Mouse (Mus musculus): ENCODE results near the gene Tysnd1.

Gene Tysnd1

GRCm38 (mm10) chr10:61694870-61695670 lies at the start of gene Tysnd1:
TSS of gene Tysnd1 (plus strand) at chr10:61695514.
- peak; percentile 91 for DNase-seq

- DNase-seq, result no peak
These were observed 48.8 kb upstream of the Tysnd1 start for GRCm38 (mm10) chr10:61646557-61646956.

DNA sequence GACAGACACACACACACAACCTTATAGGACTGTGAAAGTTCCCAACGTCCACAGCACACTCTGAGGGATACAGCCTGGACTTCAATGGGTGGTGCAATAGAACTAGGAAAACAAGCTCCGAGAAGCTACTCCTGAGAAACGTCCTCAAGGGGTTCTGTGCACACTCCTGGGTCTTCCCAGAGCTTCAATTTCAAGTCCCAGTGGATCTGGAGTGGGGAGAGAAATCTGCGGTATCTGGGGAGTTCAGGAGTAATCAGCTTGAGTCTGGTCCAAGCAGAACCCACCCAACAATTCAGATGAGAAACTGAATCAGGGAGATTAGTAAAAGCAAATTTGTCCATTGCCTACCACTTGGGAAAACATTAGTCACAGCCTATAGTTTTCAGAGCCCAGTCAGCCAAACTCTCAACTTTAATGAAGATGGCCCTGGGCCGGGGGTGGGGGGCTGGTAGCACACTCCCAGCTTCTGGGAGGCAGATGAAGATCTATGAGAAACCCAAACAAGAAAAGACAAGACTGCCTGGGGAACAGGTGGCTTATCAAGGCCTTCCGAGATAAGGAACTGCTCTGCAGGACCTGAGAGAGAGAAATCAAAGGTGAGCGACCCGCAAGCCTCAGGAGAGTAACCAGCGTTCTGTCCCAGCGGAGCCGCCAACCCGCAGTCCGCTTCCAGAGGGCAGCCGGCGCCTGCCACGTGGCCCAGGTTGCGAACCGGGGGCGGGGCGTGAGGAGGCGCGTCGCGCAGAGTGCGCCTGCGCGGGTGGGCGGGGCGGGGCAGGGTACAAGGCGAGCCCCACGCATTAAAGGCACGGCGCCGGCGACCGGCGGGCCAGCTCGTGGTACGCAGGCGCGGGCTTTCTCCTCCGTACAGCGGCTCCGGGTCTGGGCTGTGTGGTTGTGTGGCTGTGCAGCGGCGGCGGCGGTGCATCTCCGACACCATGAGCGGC lies 47.3 kb upstream of the Tysnd1 start, which contains the start of gene Ppa1:
TSS of gene Ppa1 (plus strand) at position 763 of the 947 bp plus-strand sequence.
- peak; percentile 80 for DNase-seq

DNA sequence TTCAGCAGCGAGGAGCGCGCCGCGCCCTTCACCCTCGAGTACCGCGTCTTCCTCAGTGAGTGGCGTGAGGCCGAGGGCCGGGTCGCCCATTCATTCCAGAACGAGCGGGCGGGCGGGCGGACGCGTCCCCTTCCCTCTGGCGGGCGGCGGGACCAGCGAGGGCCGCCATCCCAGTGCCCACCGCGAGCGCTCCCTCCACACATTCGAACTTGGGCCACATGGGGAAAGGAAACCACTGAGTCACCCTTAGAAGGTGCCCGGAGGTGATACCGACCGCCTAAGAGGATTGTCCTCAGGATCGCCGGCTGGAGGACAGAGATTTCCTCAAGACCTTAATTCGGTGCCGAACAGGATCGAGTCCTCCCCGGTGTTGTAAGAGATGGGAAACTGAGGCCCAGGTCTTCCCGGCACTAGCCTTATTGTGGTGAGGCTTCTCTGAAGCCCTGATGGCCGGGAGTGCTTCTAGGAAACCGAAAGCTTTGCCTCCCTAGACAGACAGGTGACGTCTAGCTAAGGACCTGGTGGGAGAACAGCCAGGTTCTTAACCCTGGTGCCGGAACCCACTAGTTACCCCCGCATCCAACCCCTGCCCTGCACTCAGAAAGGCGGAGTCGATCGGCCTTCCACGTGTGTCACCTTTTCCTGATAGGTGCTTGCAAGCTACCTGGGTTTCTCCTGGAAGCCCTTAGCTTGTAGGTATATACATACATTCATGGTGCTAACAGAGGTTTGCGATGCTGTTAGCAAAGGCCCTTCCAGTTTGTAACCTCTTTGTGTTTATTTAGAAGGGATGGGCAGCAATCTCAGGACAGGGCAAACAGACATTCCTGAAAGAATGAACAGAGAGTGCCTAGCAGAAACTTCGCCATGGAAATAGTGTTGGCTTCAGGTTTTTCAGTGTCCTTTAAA lies 46.3 kb upstream of the Tysnd1 start:
- peak; percentile 12 for DNase-seq

DNA sequence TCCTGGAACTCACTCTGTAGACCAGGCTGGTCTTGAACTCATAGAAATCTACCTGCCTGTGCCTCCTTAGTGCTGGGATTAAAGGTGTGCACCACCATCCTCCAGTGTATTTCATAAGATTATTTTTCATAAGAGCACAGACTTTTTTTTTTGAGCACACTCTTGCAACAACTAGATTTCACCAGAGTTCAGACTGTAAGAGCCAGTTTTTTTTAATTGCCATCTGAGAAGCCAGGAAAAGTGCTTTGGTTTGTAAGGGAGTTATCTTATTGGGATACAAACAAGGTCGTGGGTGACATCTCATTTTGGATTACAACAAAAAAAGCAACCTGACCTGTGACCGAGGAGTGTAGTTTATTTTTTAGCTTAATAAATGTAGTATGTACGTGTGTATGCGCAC lies 41.2 kb upstream of the Tysnd1 start:
- no peak for DNase-seq

DNA sequence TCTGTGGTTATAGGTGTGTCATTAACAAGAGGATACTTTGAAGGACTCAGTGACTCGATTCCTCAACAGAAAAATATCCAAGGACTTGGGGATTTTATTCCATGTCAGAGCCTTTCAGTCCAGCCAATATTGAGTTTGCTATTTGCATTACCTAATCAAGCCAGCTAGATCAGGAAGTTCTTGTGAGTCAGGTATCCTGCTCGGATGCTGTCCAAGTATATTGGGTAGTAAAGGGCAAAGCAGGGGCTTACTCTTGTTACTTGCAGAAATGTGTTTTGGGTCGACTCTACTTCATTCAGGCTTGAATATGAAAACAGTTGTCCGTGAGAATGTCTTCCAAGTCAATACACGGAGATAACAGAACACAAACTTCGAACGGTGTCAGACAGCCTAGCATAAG lies 40.6 kb upstream of the Tysnd1 start:
- no peak for DNase-seq

DNA sequence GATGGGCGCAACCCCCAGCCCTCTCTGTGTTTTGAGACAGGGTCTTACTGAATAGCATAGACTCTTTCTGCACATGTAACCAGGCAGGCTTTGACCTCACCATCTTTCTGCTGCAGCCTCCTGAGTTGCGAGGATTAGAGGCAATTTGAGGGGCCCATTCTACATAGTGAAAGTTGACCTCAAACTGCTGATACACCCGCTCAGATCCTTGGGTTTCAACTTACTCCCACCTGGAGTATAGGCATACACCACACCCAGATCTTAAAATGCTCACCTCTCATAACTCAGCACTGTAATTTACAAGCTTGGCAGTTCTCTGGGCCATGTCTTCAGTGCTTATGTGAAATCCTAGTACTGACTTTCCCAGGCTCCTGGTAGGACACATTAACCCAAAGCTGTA lies 40.1 kb upstream of the Tysnd1 start:
- DNase-seq, result no peak

DNA sequence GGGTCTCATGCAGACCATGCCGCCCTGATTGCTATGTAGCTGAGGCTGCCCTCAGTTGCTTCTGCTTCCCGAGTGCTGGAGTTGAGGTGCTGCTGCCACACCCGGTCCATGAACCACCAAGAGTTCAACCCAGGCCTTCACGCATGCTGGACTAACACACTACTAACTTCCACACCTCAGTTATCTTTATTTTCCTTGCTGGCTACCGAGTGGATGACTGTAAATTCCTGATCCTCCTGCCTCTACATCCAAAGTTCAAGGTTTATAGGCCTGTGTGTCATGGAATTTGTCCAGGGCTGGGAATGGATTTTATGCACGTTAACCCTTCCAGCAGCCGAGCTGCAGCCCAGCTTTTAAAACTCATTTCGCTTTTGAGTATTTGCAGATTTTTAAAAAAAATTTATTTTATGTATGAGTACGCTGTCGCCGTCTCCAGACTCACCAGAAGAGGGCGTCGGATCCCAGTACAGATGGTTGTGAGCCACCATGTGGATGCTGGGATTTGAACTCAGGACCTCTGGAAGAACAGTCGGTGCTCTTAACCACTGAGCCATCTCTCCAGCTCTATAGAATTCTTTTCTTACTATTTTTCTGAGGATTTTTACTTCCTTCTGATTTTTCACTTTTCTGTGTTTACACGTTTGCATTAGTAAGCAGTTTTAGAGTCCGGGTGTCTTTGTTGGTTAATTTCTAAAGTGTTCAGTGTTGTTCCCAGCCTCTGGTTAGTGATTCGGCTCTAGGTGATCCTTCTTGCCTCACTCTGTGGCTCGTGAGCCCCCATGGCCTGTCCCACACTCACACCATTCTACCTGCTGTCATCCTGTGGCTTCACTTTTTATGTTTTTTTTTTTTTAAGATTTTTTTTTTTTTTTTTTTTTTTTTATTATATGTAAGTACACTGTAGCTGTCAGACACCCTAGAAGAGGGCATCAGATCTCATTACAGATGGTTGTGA lies 38.1 kb upstream of the Tysnd1 start:
- DNase-seq, result no peak

DNA sequence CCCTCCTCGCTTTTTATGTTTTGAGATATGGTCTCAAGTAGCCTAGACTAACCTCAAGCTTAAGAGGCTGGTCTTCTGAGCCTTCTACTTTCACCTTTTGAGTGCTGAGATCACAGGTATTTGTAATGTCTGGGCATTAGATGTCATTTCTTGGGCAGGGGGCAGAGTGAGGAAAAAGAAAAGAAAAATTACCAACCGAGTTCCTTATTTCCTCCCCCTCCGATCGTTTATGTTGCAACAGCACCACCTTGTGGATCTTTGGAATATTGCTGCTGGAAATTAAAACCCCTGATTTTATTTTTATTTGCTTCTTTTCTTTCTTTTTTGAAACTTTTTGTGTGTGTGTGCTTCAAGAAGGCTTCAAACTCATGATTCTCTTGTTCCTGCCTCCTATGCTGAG lies 37.3 kb upstream of the Tysnd1 start:
- DNase-seq, result peak; percentile 31

DNA sequence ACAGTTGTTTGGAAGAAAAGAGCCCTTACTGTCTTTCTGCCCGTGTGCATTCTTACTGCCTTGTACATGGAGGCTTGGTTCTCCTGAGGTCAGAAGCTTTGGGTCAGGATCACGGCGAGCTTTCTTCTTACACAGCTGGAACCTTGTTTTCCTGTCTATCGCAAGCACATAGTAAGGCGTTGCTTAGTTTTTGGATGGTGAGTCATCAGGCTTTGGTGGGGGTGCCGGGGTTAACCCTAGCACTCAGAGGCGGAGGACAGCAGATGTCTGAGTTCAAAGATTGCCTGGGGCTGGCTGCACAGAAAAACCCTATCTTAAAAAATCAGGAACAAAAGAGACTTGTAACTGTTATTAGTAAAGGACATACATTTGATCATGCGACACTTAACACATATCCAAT lies 33.4 kb upstream of the Tysnd1 start:
- no peak for DNase-seq

- no peak for DNase-seq
These were observed 32.8 kb upstream of the Tysnd1 start for GRCm38 (mm10) chr10:61662391-61662988.

DNA sequence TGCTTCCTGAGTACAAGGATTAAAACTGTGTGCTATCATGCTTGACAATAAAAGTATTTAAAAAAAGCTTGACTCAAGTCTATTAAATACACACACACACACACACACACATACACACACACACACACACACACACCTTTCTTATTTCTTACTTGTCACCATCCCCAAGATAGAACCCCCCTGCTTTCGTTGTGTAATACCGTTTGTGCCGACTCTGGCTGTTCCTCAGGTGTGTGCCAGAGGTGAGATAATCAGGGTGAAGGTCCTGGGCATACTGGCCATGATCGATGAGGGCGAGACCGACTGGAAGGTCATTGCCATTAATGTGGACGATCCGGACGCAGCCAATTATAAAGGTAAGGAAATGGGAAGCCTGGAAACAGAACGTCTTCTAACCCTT lies 30.2 kb upstream of the Tysnd1 start:
- DNase-seq, result no peak

- DNase-seq, result no peak
These were observed 29.7 kb upstream of the Tysnd1 start for GRCm38 (mm10) chr10:61665651-61666050.

DNA sequence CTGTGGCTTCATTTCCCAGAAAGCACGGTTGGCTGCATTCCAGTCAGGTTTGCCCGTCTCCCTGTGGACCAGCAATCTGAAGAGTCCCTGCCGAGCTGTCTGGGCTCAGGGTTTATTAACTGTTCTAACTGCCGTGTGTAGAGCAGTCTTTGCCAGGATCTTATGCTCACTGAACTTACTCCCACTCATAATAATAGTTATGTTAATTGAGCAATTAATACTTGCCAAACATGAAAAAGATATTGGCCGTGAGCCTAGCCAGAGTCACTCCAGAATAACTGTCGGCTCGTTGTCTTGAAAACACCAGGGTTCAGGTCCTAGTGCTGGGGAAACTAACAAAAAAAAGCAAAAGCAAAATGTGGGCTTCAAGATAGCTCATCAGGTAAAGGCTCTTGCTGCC lies 26.0 kb upstream of the Tysnd1 start:
- DNase-seq, result no peak

- DNase-seq, result no peak
These were observed 25.4 kb upstream of the Tysnd1 start for GRCm38 (mm10) chr10:61669896-61670295.

- no peak for DNase-seq
These were observed 24.6 kb upstream of the Tysnd1 start for GRCm38 (mm10) chr10:61670758-61671157.

- no peak for DNase-seq
These were observed 19.4 kb upstream of the Tysnd1 start for GRCm38 (mm10) chr10:61675935-61676334.

DNA sequence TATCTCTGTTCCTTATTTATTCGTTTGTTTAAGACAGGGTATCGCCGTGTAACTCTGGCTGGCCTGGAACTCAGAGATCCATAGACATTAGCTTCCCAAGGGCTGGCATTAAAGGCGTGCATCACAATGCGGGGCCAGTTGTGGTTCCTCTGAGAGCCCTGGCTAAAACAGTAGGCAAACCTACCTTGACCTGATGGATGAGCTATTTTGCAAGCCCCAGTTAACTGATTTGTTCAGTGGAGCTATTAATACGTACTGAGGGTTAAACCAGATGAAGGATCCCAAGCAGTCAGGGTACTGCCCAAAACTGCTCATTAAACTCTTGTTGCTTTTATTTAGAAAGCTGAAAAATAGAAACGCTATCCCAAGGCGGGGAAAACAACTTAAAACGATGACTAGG lies 15.8 kb upstream of the Tysnd1 start:
- DNase-seq, result no peak

- peak; percentile 99 for DNase-seq
These were observed 15.1 kb upstream of the Tysnd1 start, which contains the start of gene Sar1a for GRCm38 (mm10) chr10:61680015-61680913. TSS of gene Sar1a (plus strand) at chr10:61680299.

DNA sequence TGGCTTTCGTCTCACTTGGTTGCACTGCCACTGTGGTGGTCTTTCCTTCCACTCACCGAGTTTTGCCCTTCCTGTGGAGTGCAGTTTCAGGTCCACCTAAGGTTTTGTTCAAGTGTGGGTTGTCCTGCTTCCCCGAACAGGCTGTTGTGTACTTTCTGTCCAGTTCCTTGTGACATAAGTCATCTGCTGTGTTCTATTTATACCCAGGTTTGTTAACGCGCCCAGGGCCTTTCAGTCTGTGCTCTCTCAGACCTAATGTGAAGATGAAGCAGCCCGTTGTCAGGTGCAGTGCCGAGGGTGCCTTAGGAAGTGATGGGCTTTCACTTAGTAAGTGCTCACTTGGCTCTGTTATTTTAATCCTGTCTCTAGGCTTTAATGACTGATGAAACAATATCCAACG lies 5.9 kb upstream of the Tysnd1 start:
- no peak for DNase-seq
